Mouse (Mus musculus) gastrocnemius, adult 2 months (tissue): ENCODE data around the gene Sh2d2a. TPM values are rescaled to one million over a fixed set of nuclear protein-coding genes. Genes with fewer than 3 reads are reported as not detected.
"Not testable (repeated sequence)": the region's sequence is repeated elsewhere in the genome, so short reads cannot be mapped to it uniquely, and the experiment has no call there.

Source experiments
- DNase-seq: peaks from one replicate; pipeline ENCODE4 v3.0.0; 2022
- H3K27ac ChIP-seq: fragments of 200-600 bp; 2 replicates; pipeline ENCODE4 v1.8.1; 2022; ENCODE audit warnings: mild to moderate bottlenecking
- H3K4me3 ChIP-seq: fragments of 200-600 bp; 2 replicates; pipeline ENCODE4 v1.8.1; 2022; ENCODE audit warnings: mild to moderate bottlenecking, moderate library complexity
- CTCF ChIP-seq: fragments of 200-600 bp; IDR thresholded peaks from 2 replicates; pipeline ENCODE4 v1.8.1; 2022; ENCODE audit warnings: antibody characterized with exemption, mild to moderate bottlenecking, moderate library complexity
- intact Hi-C: fragments of 180-260 bp; cut with DNase I; formaldehyde crosslinking; loops from one replicate; pipeline ENCODE4 v1.15.1; 2025
- long read RNA-seq, 2 experiments: library from polyadenylated mRNA; stranded (forward); transcript quantifications; one replicate each; pipeline ENCODE4 v2.0.0; 2021
- total RNA-seq, 2 experiments: library from RNA; stranded (reverse); gene quantifications; 2 replicates each; pipeline ENCODE4 v1.2.3; 2021

The Sh2d2a gene
- total RNA-seq, result not detected
- long read RNA-seq, experiment 1, result 0 reads
- long read RNA-seq, experiment 2, result 0 reads

GRCm38 (mm10) chr3:87846650-87847110 is at the start of gene Sh2d2a:
TSS of gene Sh2d2a (plus strand) at chr3:87846755.
- TF ChIP-seq CTCF, result no peak
- Histone ChIP-seq H3K27ac (no peak within 1 kb of the TSS), H3K4me3 (no peak within 1 kb of the TSS)
- no peak for DNase-seq
- intact Hi-C loops, result no loop called here

- intact Hi-C loops, result no loop called here
- no peak for DNase-seq
- no peak for TF ChIP-seq CTCF
Observed at GRCm38 (mm10) chr3:87801681-87802080, 44.9 kb upstream of the Sh2d2a start.

GRCm38 (mm10) chr3:87804038-87804677 is 42.4 kb upstream of the Sh2d2a start:
- Histone ChIP-seq H3K4me3 (peak overlapping the region; percentile 61), H3K27ac (no peak overlapping the region)
- TF ChIP-seq CTCF, result no peak
- intact Hi-C loops, result no loop called here
- no peak for DNase-seq

More at GRCm38 (mm10) chr3:87801681-87802080, 44.9 kb upstream of the Sh2d2a start:
- Histone ChIP-seq H3K4me3 (no peak overlapping the region), H3K27ac (no peak overlapping the region)

- Histone ChIP-seq H3K4me3 (no peak overlapping the region), H3K27ac (no peak overlapping the region)
- no peak for DNase-seq
- no peak for TF ChIP-seq CTCF
- intact Hi-C loops, result no loop called here
Observed at GRCm38 (mm10) chr3:87809322-87809962, 37.1 kb upstream of the Sh2d2a start.

- Histone ChIP-seq H3K27ac (no peak overlapping the region), H3K4me3 (no peak overlapping the region)
- no peak for DNase-seq
- TF ChIP-seq CTCF, result no peak
- intact Hi-C loops, result no loop called here
Observed at GRCm38 (mm10) chr3:87811297-87811696, 35.3 kb upstream of the Sh2d2a start.

GRCm38 (mm10) chr3:87812413-87812812 is 34.1 kb upstream of the Sh2d2a start:
- intact Hi-C loops, result no loop called here
- DNase-seq, result no peak
- Histone ChIP-seq H3K27ac (no peak overlapping the region), H3K4me3 (no peak overlapping the region)
- no peak for TF ChIP-seq CTCF

- Histone ChIP-seq H3K27ac (no peak overlapping the region), H3K4me3 (no peak overlapping the region)
- intact Hi-C loops, result no loop called here
- peak; percentile 38 for DNase-seq
- no peak for TF ChIP-seq CTCF
Observed at GRCm38 (mm10) chr3:87812873-87813272, 33.7 kb upstream of the Sh2d2a start.

GRCm38 (mm10) chr3:87816166-87816565 is 30.4 kb upstream of the Sh2d2a start:
- intact Hi-C loops, result loop anchor here (1.0 to 5.0 kb wide), 3 partner anchors 21 to 59 kb away; partner anchors contain the start of gene Ntrk1
- no peak overlapping the region; the same call in 1 of the 2 replicates for H3K4me3 ChIP-seq

GRCm38 (mm10) chr3:87816646-87817093 is 29.9 kb upstream of the Sh2d2a start:
- intact Hi-C loops, result loop anchor here (1.0 to 5.0 kb wide), 3 partner anchors 21 to 59 kb away; partner anchors contain the start of gene Ntrk1
- TF ChIP-seq CTCF, result peak; percentile 90
- peak; percentile 74 for DNase-seq
- Histone ChIP-seq H3K27ac (no peak overlapping the region), H3K4me3 (peak overlapping the region; percentile 16; the same call in 1 of the 2 replicates)

More at GRCm38 (mm10) chr3:87816166-87816565, 30.4 kb upstream of the Sh2d2a start:
- no peak for TF ChIP-seq CTCF
- H3K27ac ChIP-seq, result no peak overlapping the region
- no peak for DNase-seq

GRCm38 (mm10) chr3:87818226-87818625 is 28.3 kb upstream of the Sh2d2a start:
- intact Hi-C loops, result loop anchor here (5.0 kb wide), 1 partner anchor 61 kb away; no protein-coding TSS in a partner anchor

GRCm38 (mm10) chr3:87824206-87824605 is 22.3 kb upstream of the Sh2d2a start, which contains the start of gene Pear1:
TSS of gene Pear1 (minus strand) at chr3:87824306.
- H3K27ac ChIP-seq, intact Hi-C loops, DNase-seq, H3K4me3 ChIP-seq: not testable (repeated sequence)

More at GRCm38 (mm10) chr3:87818226-87818625, 28.3 kb upstream of the Sh2d2a start:
- DNase-seq, result no peak
- TF ChIP-seq CTCF, result no peak
- Histone ChIP-seq H3K27ac (no peak overlapping the region), H3K4me3 (no peak overlapping the region)

GRCm38 (mm10) chr3:87828435-87828834 is 18.1 kb upstream of the Sh2d2a start:
- Histone ChIP-seq H3K4me3 (no peak overlapping the region), H3K27ac (no peak overlapping the region)
- no peak for TF ChIP-seq CTCF
- intact Hi-C loops, result no loop called here
- DNase-seq, result no peak

- intact Hi-C loops, result no loop called here
- no peak overlapping the region for H3K4me3 ChIP-seq
- no peak for TF ChIP-seq CTCF
- no peak overlapping the region for H3K27ac ChIP-seq
- DNase-seq, result no peak
Observed at GRCm38 (mm10) chr3:87829025-87829424, 17.5 kb upstream of the Sh2d2a start.
